Mouse (Mus musculus): ENCODE data around the gene Rab7. TPM values are rescaled to one million over a fixed set of nuclear protein-coding genes. Genes with fewer than 3 reads are reported as not detected.

Rab7 gene
- polyA plus RNA-seq (2015; fragmentation: Nextera tagmentation; extraction: Ambion mirVana): 212 and 224 TPM in 2 replicates

DNA sequence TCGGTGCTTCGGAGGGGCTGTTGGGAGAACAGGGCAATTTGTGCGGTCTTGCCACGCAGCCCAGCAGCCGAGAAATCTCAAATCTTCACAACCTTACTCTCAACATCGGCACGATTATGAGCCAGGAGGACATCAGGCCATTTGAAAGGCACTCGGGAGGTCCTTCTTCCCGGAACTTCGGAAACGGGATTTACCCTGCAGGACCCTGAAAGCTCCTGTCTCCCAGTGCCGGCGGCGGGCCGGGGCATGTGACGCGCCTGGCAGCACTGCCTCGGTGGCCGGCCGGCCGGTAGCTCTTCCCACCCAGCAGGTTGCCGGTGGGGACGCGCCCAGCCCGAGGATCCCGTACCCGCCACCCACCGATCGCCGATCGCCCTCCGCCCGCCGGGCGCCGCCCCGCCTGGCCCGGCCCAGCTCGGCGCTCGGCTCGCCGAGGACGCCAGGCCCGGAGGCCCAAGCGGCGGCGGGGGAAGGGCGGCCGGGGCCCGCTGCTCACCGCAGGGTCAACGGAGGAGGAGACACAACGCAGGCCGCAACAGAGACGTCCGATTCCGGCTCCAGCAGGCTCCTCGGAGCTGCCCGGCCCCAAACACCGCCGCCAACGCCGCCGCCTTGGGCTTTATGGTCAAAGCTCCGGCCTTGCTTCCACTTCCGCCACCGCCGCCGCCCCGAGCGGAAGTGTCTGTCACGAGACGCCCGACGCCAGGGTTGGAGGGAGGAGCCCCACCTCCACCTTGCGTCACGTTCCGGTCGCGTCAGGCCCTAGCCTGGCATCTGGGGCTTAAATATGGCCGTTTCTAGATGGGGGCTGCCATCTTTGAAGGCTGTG, at the start of gene Rab7:
Gene Rab7, minus strand, starts transcription at position 694 of the 829 bp plus-strand sequence.
- Histone ChIP-seq H3K4me2 (peak within 1 kb of the TSS; percentile 86), H3K27me3 (no peaks in the 10 kb centered on the region), H3K36me3 (no peaks in the 10 kb centered on the region; the same call in 1 of the 2 replicates), H3K4me3 (replicated peaks) (peak within 1 kb of the TSS; percentile 98), H3K4me1 (peaks cover 23% of the 10 kb centered on the region), H3K9me3 (replicated peaks) (no peaks in the 10 kb centered on the region), H3K9ac (peak within 1 kb of the TSS; percentile 98), H3K27ac (peak within 1 kb of the TSS; percentile 88)
- WGBS: under 1% methylated on average over 69 of the region's 82 CpGs
- ATAC-seq (replicated peaks; ENCODE audit: low FRiP score): peak; percentile 97

DNA sequence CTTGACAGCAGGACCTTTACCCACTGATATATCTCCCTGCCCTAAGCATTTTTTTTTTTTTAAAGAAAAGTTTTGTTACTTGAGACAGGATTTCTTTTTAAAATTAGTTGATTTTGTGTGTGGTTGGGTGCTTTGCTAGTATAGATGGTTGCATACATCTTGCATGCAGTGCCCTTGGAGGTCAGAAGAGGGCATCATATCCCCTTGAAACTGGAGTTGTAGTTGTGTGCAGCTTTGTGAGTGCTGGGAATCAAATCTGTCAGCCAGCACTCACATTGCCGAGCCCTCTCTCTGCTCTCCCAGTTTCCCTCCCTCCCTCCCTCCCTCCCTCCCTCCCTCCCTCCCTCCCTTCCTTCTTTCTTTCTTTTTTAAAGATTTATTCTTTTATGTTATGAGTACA, 43.9 kb upstream of the Rab7 start:
- Histone ChIP-seq H3K27me3 (no peaks in the 10 kb centered on the region), H3K4me3 (replicated peaks) (no peak overlapping the region), H3K9ac (no peak overlapping the region), H3K4me2 (no peak overlapping the region), H3K4me1 (peaks cover 17% of the 10 kb centered on the region), H3K36me3 (peaks cover 66% of the 10 kb centered on the region), H3K9me3 (replicated peaks) (no peaks in the 10 kb centered on the region), H3K27ac (no peak overlapping the region)
- ATAC-seq (replicated peaks; ENCODE audit: low FRiP score): no peak
- WGBS: 75% methylated on average over 1 of the region's 1 CpGs

DNA sequence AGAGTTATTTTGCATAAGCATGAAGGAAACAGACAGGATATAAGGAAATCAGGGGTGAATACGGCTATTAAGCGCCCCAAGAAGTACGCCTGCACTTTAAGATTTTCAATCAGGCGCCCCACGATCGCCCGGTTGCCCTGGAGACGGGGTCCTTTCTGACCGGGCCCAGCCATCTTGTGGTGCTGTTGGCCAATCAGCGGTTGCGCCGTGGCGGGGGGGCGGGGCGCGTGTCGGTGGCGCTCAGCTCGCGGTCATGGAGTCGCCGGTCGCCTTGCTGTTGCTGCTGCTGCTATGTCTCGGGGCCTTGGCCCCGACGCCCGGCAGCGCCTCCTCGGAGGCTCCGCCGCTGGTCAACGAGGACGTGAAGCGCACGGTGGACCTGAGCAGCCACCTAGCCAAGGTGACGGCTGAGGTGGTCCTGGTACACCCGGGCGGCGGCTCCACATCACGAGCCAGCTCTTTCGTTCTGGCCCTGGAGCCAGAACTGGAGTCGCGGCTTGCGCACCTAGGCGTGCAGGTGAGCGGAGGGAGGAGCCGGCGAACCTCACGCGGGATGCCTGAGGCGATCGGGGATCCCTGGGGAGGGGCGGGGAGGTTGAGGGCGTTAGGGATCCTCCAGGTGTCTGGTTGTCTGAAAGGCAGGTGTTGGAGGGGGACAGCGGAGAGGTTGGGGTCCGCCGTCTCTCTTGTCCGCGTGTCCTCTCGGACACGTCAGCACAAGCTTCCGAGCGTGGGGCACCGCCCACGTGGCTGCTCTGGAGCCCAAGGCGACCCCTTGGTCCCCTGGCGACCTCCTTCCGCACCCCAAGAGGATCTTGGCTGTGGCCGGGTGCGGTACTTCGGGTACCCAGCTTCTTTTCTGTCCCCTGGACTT, 39.4 kb upstream of the Rab7 start, which contains the start of gene Rpn1:
Gene Rpn1, plus strand, starts transcription at position 205 of the 874 bp plus-strand sequence.
- H3K27me3 ChIP-seq: peaks cover 4% of the 10 kb centered on the region; the same call in 1 of the 2 replicates
- peak within 1 kb of the TSS; percentile 62 for H3K4me2 ChIP-seq
- H3K36me3 ChIP-seq: peaks cover 22% of the 10 kb centered on the region
- ATAC-seq (replicated peaks; ENCODE audit: low FRiP score): peak; percentile 98
- WGBS: under 1% methylated on average over 71 of the region's 71 CpGs
- H3K4me3 ChIP-seq (replicated peaks): peak within 1 kb of the TSS; percentile 69
- peak within 1 kb of the TSS; percentile 71 for H3K27ac ChIP-seq
- peak within 1 kb of the TSS; percentile 85 for H3K9ac ChIP-seq
- H3K9me3 ChIP-seq (replicated peaks): no peaks in the 10 kb centered on the region
- H3K4me1 ChIP-seq: peaks cover 21% of the 10 kb centered on the region

DNA sequence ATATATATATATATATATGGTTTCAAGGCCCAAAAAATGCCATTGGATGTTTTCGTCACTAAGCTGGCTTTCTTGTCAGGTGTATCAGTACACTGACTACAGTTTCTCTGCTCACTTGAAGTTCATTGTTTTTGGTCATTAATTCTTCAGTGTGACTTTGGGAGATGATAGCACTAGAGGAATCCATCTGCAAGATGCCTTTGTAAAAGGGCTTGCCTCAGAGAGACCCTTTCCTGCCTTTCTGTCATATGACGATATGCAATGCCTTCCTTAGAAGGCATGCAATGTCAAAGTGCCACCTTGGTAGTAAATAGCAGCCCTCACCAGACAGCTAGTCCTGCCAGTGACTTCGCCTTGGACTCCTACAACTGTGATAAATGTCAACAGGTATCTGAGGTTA, 38.6 kb upstream of the Rab7 start:
- Histone ChIP-seq H3K27ac (0 out of 2 replicates have a peak overlapping the region, but pooled peaks have one; percentile 69), H3K4me1 (peaks cover 21% of the 10 kb centered on the region), H3K27me3 (peaks cover 13% of the 10 kb centered on the region; the same call in 1 of the 2 replicates), H3K4me3 (replicated peaks) (peak overlapping the region; percentile 69), H3K9me3 (replicated peaks) (no peaks in the 10 kb centered on the region), H3K36me3 (peaks cover 15% of the 10 kb centered on the region), H3K9ac (peak overlapping the region; percentile 85; the same call in 1 of the 2 replicates), H3K4me2 (peak overlapping the region; percentile 62)
- WGBS: 60% methylated on average over 3 of the region's 3 CpGs
- no peak for ATAC-seq (replicated peaks; ENCODE audit: low FRiP score)

DNA sequence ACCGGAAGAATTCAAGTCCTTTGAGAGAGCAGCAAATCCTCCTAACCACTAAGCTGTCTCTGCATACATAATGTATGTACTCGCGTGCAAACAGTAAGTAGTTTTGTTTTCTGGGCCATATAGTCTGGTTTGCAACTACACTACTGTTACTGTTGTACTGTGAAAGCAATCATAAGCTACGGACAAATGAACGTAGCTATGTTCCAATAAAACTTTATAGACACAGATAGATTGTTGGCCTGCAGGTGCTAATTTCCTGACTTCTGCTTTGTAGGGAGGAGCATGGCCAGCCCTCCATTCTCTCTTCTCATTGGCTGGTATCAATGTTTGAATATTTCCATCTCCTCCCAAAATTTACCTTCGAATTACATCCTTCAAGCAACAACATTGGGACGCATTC, 38.0 kb upstream of the Rab7 start:
- no peak overlapping the region for H3K4me2 ChIP-seq
- no peak overlapping the region for H3K9ac ChIP-seq
- no peak for ATAC-seq (replicated peaks; ENCODE audit: low FRiP score)
- H3K36me3 ChIP-seq: 0 out of 2 replicates have a peak, but pooled peaks cover 10% of the 10 kb centered on the region
- no peaks in the 10 kb centered on the region for H3K9me3 ChIP-seq (replicated peaks)
- peaks cover 16% of the 10 kb centered on the region; the same call in 1 of the 2 replicates for H3K27me3 ChIP-seq
- WGBS: 86% methylated on average over 7 of the region's 7 CpGs
- H3K4me3 ChIP-seq (replicated peaks): no peak overlapping the region
- no peak overlapping the region for H3K27ac ChIP-seq
- peaks cover 21% of the 10 kb centered on the region for H3K4me1 ChIP-seq

DNA sequence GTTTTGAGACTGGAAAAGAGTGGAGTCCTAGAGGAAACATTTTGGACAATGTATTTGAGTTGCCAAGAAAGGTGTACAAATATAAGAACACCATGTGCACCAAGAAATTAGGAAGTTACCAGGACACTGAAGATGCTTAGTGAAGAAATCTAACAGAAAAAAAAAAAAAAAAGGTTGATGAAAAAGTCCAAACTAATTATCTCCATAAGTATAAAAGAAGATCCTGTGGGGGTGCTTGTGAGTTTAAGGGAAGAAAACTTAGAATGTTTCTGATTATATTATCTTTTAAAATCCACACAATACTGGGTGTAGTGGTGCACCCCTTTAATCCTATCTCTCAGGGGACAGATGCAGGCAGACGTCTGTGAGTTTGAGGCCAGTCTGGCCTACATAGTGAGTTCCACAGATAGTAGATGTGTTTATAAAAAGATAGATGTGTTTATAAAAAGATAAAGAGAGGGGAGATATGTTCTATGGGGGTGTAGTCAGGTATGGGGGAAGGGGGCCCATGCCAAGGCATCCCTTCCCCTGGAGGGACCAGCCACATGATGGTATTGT, 31.0 kb upstream of the Rab7 start:
- H3K36me3 ChIP-seq: no peaks in the 10 kb centered on the region
- H3K9me3 ChIP-seq (replicated peaks): no peaks in the 10 kb centered on the region
- 94% methylated on average over 1 of the region's 1 CpGs for WGBS
- peaks cover 8% of the 10 kb centered on the region for H3K4me1 ChIP-seq
- no peak overlapping the region for H3K27ac ChIP-seq
- no peak overlapping the region for H3K9ac ChIP-seq
- ATAC-seq (replicated peaks; ENCODE audit: low FRiP score): no peak
- peak overlapping the region; percentile 65; the same call in 1 of the 2 replicates for H3K4me2 ChIP-seq
- H3K4me3 ChIP-seq (replicated peaks): no peak overlapping the region
- H3K27me3 ChIP-seq: peaks cover 27% of the 10 kb centered on the region; the same call in 1 of the 2 replicates

DNA sequence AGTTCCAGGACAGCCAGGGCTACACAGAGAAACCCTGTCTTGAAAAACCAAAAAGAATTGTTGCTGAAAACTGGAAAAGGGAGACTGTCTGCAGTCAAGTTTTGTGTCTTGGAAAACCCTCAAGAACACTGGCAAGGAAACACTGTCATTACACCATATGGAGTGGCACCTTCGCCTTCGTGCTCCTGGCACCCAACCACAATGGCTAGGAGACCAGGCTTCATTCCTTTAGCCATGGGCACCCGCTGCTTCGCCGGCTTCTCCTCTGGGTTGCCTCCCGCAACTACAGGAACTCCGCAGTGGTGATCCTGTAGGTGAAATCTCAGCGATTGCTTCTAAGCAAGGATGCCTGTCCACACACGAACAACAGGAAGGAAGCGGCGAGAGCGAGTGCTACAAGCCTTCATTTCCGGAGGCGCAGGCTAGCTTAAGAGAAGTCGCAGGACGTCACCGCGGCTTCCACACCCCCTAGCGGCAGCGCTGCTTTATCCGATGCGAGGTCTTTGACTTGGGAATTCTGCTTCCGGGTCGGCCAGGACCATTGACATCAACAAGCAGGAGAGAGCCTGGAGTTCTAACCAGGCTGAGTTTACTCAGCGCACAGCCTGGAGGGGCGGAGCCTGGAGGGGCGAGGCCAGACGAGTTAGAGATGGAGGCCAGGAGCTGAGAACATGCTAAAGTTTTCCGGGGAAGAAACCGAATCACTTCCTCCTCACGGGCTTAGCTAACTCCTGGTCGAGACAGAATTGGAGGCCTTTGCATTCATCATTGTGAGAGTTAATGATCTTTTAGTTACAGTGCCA, 29.9 kb upstream of the Rab7 start:
- H3K9me3 ChIP-seq (replicated peaks): no peaks in the 10 kb centered on the region
- 3% methylated on average over 32 of the region's 32 CpGs for WGBS

DNA sequence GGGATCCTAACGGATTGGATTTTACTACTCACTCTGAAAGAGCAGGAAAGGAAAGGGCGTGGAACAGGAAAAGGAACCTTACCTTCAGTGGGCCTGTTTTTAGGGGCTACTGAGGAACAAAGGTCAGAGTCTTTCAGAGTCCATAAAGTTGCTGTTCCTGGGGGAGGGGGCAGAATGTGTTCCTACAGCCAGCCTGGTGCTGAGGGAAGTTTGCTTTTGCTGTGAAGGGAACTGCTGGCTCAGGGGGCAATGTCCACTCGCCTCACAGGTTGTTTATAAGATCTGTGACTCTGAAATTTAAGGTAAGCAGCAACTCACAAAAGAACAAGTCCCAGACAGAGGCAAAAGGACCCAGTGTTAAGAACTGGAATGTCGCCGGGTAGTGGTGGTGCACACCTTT, 26.1 kb upstream of the Rab7 start:
- Histone ChIP-seq H3K27me3 (peaks cover 5% of the 10 kb centered on the region; the same call in 1 of the 2 replicates), H3K4me3 (replicated peaks) (no peak overlapping the region), H3K4me1 (peaks cover 8% of the 10 kb centered on the region), H3K9me3 (replicated peaks) (no peaks in the 10 kb centered on the region), H3K9ac (no peak overlapping the region), H3K27ac (peak overlapping the region; percentile 45; the same call in 1 of the 2 replicates), H3K4me2 (no peak overlapping the region), H3K36me3 (no peaks in the 10 kb centered on the region)
- ATAC-seq (replicated peaks; ENCODE audit: low FRiP score): no peak
- 57% methylated on average over 5 of the region's 5 CpGs for WGBS

More for the DNA sequence above, 29.9 kb upstream of the Rab7 start:
- Histone ChIP-seq H3K9ac (peak overlapping the region; percentile 22), H3K4me3 (replicated peaks) (peak overlapping the region; percentile 42), H3K4me2 (peak overlapping the region; percentile 65), H3K36me3 (no peaks in the 10 kb centered on the region), H3K27me3 (peaks cover 30% of the 10 kb centered on the region; the same call in 1 of the 2 replicates), H3K27ac (peak overlapping the region; percentile 87), H3K4me1 (peaks cover 8% of the 10 kb centered on the region)
- peak; percentile 97 for ATAC-seq (replicated peaks; ENCODE audit: low FRiP score)

DNA sequence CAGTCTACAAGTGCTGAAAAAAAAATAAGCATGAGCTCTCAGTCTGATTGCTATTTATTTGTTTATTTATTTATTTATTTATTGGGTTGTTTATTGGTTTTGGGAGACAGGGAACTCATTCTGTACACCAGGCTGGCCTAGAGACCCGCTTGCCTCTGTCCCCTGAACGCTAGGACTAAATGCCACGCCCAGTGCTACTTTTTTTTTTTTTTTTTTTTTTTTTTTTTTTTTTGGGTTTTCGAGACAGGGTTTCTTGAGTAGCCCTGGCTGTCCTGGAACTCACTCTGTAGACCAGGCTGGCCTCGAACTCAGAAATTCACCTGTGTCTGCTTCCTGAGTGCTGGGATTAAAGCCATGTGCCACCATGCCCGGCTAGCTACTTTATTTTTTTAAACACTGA, 25.4 kb upstream of the Rab7 start:
- H3K4me2 ChIP-seq: no peak overlapping the region
- no peak overlapping the region for H3K4me3 ChIP-seq (replicated peaks)
- H3K27me3 ChIP-seq: peaks cover 5% of the 10 kb centered on the region; the same call in 1 of the 2 replicates
- H3K9ac ChIP-seq: no peak overlapping the region
- H3K36me3 ChIP-seq: no peaks in the 10 kb centered on the region
- WGBS: 78% methylated on average over 6 of the region's 6 CpGs
- peaks cover 6% of the 10 kb centered on the region for H3K4me1 ChIP-seq
- ATAC-seq (replicated peaks; ENCODE audit: low FRiP score): no peak
- no peaks in the 10 kb centered on the region for H3K9me3 ChIP-seq (replicated peaks)
- H3K27ac ChIP-seq: peak overlapping the region; percentile 45; the same call in 1 of the 2 replicates

DNA sequence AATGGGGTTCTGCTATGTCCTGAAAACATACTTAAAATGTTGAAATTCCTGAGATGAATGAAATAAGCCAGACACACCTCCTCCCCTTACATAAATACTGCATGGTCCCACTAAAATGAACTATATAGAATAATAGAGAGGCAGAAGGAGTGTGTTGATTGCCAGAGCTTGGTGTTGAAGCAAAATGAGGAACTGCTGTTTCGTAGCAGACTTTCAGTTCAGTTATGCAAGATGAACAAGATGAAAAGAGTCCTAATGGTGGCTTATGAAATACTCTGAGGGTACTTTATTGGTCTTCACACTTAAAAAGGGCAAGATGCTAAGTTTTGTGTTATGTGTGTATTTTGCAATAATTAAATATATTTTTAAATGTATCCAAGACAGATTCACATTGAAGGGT, 23.7 kb upstream of the Rab7 start:
- 85% methylated on average over 1 of the region's 1 CpGs for WGBS
- Histone ChIP-seq H3K9ac (no peak overlapping the region), H3K27ac (no peak overlapping the region), H3K4me1 (no peaks in the 10 kb centered on the region), H3K4me3 (replicated peaks) (no peak overlapping the region), H3K27me3 (peaks cover 5% of the 10 kb centered on the region; the same call in 1 of the 2 replicates), H3K4me2 (no peak overlapping the region), H3K36me3 (no peaks in the 10 kb centered on the region), H3K9me3 (replicated peaks) (no peaks in the 10 kb centered on the region)
- ATAC-seq (replicated peaks; ENCODE audit: low FRiP score): no peak

DNA sequence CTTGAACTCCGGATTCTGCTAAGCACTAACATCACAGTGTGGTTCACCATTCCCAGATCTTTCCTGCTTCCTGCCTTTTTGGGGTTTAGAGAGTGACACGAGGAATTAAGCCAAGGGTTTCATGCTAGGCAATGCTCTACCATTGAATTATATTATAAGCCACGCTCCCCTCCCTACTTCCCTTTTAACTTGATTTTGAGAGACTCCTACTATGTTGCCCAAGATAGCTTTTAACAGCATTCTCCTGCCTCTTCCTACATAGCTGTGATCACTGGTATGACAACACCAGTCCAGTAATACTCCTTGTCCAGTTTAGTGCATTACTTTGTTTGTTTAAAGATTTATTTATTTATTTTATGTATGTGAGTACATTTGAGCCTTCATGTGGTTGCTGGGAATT, 22.7 kb upstream of the Rab7 start:
- Histone ChIP-seq H3K36me3 (no peaks in the 10 kb centered on the region), H3K4me1 (no peaks in the 10 kb centered on the region), H3K9me3 (replicated peaks) (no peaks in the 10 kb centered on the region), H3K4me3 (replicated peaks) (no peak overlapping the region), H3K9ac (no peak overlapping the region), H3K27me3 (peaks cover 5% of the 10 kb centered on the region; the same call in 1 of the 2 replicates), H3K4me2 (no peak overlapping the region), H3K27ac (no peak overlapping the region)
- no peak for ATAC-seq (replicated peaks; ENCODE audit: low FRiP score)
- 63% methylated on average over 3 of the region's 3 CpGs for WGBS
